Mouse (Mus musculus): ENCODE measurements around the gene Gstcd.

Gene Gstcd

DNA sequence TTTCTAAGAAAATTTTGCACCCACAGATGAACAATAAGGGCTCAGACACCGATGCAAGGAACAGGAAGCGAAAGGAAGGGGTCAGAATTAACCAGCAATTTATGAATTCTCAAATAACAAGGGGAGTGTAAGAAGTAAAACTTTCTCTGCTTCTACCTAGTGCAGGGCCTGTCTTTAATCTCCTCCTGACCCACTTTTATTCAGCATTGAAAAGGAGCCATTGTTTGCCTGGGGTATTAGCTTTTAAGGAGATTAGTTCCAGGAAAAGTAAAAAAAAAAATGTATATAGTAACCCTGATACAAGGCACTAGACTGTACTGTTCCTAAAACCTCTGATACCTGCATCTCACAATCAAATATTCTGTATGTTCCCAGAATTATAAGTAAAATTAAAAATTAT lies 64.9 kb downstream of the Gstcd start:
- DNase-seq (ENCODE audit: low read depth) = no peak

DNA sequence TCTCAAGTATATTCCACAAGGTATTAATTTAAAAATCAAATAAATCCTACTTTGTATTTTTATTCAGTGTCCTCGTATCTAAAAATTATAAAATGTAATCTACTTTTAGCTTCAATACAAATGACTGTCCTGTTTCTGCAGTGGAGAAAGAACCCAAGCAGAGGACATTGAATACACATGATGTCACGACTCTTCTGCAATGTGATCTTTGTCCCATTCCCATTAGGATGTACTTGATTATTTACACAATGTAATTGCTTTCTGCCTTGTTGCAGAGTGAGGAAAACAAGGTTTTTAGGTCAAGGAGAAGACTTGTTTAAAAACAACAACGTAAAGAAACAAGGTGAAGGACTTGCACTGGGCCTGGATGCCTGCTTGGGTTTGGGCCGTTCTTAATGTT lies 84.6 kb downstream of the Gstcd start:
- DNase-seq (ENCODE audit: low read depth) = no peak

DNA sequence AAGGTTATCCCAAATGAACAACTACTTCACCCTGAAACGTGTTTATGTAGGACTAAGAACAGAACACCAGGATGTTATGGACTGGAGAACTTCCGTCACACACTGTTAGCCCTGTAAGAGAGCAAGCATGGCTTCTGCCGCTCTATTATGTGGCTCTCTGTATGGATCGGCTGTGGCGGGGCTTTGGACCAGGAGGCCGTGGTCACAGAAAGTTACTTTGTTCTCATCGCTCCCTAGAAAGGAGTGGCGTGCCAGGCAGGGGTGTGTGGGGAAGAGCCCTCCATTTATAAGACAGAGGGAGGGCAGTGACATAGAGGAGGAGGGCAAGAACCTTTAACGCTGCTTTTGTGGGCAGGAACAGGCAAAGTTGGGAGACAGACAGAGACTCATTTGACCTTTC lies 95.5 kb downstream of the Gstcd start:
- DNase-seq (ENCODE audit: low read depth) = no peak

DNA sequence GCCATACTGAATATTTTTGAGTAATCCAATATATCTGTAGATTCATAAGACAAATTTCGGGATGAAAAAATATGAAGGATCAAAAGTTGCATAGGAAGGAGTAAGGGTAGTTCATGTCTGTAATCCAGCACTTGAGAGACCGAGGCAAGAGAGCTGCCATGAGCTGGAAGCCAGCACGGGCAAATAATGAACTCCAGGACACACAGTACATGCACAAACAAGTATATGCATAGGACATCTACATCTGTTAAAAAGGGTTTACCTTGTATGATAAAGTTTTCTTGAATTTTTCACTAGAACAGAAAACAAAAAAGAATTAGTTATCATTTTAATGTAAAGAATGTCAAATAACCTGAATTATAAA lies 95.9 kb downstream of the Gstcd start:
- DNase-seq (ENCODE audit: low read depth) = no peak

DNA sequence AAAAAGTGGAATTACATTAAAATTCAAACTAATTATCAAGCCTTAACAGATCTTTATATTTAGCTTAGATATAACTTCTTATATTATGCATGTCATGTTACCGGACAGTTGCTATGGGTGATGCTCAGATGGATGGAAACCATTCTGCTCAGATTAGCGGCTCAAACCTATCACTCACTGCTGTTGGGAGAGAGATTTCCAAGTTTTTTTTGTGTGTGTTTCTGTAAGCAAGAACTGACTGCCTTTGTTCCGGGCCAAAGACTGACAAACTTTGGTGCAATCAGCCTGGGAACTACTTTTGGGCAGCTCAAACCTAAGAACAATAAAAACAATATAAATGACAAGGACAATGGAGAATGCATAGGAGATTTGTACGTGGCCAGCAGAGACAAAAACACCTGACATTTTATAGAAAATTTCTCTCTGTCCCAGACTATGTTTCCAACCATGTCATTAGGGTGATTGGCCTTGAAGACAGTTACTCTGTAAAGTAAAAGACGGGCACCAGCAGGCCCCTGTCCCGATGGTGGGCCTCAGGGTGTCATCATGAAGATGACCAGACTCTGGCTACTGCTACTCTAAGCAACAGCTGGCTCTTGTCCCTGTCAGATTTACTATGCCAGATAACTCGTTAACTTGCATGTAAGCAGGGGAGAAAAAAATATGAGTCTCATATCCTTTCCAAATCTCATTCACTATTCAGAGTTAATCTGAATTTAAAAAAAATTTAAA lies 96.5 kb downstream of the Gstcd start:
- DNase-seq (ENCODE audit: low read depth) = no peak

DNA sequence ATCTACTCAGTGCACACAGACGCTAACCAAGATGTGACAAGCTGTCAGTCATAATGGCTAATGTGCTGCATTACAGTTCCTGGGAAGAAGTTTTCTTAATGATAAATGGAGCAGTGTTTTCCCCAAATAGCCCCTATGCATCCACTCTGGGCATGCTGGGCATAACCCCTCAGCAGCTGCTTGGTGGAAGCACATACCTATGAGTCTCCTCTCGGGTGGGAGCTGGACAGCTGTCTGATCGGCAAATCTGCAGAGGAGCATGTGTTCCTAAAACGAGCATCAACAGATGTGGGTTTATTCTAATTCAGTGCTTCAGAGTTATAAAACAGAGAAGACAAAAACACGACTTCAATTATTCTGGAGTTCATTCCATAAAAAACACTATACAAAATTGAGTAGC lies 105.6 kb downstream of the Gstcd start:
- DNase-seq (ENCODE audit: low read depth) = no peak

DNA sequence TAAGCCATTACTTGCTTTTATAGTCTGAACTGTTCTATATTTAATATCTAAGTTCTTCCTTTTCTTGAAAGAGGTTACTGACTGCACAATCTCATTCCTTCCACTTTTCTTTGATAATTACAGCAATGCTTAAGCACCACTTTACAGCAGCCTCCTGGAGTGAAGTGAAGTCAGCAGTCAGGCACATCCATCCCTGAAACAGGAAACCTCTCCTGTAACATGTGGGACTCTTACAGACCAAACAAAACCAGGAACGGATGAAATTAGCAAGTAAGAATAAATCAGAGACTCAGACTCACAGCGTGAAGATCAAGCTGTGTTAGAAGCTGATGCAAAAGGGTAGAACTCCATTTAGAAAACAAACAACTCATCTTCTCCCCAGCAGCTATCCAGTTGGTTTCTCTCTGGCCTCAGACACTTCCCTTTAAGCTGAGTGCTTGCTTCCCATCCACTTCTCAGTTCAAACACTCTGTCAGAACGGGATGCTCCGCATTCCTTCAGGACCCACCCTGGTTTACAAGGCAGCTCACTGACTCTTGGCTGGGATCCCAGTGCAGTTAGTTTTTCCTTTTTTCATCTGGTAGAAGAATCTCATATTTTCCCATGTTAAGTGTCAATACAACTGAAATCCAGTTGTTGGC lies 107.9 kb downstream of the Gstcd start:
- DNase-seq (ENCODE audit: low read depth) = no peak

DNA sequence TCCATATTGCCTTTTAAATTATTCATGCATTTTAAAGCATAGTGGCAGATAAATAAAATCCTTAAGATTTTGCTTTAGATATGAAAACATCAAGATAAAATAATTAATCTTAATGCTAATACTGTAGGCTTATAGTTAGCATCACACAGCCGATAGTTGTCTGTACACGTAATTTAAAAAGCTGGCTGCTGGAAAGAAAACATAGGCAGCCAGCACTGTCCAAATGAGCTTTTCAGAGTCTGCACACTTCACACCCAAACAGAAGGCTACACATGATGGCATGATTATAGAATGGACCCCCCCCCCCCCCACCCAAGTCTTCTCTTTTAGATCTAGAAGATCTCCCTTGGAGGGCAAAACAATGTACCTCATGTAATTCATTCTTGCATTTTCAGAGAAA lies 109.9 kb downstream of the Gstcd start:
- no peak for DNase-seq (ENCODE audit: low read depth)

DNA sequence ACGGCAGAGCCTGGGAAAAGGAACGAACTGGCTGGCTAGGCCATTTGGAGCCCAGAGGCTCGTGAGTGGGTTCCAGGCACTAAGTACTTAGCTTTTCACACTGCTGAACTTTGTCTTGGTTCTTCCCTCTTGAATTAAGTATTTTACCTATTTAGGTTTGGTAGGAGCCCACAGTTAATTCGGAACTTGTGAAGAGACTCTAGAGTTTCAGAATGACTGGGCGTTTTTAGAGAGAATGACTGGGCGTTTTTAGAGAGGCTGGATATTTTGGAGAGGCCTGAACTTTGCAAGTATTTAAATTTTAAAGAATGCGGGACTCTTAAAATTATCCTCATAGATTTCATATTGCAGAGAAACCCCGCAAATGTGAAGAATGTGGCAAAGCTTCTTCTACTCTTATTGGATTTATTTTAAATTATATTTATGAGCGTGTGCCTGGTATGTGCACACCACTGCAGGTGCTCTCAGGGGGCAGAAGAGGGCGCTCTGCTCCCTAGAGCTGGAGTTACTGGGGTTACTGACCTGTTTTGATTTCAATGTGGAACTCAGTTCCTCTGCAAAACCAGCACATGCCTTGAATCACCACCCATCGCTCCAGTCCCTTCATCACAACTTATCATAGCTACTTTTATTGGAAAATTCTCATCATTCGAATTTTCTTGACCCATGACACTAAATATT lies 111.9 kb downstream of the Gstcd start:
- DNase-seq (ENCODE audit: low read depth) = peak; percentile 4

DNA sequence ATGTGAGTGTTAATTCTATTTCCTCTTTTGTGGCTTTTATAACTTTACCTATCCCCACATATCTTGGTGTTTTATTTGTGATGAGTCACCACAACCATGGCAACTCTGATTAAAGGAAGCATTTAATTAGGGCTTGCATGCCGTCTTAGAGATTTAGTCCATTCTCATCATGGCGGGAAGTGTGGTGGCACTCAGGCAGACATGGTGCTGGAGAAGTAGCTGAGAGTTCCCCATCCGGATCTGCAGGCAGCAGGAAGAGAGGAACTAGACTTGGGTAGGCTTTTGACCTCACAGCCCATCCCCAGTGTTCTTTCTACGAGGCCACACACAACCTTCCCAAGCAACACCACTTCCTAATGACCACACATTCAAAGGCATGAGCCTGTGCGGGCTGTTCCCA lies 125.6 kb downstream of the Gstcd start:
- no peak for DNase-seq (ENCODE audit: low read depth)

DNA sequence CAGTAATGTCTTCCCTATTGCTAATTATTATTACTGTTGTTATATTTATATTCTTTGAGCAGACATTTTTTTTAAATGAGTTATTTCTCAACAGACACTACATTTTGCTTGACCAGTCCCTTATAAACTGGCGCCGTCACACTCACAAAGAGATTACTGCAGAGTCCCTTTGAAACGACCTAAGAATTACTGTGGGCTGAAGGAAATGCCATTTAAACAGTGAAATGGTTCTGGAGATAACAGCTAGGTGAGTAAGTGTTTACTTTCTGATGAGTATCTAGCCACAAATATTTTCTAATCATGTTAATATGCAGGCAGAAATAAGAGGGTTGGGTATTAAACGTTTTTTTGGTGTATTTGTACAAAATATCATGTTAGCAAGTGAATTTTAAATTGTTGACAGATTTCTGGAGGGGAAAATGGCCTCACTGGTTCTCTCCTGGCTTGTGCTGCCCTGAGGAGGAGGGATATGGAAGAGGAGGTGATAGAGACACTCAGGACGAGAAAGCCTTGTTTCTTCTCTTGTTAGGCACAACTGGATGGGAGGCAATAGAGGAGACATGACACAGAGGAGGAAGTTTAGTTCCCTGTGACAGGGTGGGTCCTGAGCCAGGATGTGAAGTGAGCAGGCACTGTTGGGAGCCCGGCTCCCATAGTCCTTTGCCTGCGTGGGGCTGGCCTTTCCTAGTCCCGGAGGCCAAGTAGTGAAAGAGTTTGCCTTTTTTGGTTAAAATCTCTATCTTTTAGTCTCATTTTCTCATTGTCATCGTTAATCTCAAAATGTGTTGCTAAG lies 126.9 kb downstream of the Gstcd start:
- no peak for DNase-seq (ENCODE audit: low read depth)

DNA sequence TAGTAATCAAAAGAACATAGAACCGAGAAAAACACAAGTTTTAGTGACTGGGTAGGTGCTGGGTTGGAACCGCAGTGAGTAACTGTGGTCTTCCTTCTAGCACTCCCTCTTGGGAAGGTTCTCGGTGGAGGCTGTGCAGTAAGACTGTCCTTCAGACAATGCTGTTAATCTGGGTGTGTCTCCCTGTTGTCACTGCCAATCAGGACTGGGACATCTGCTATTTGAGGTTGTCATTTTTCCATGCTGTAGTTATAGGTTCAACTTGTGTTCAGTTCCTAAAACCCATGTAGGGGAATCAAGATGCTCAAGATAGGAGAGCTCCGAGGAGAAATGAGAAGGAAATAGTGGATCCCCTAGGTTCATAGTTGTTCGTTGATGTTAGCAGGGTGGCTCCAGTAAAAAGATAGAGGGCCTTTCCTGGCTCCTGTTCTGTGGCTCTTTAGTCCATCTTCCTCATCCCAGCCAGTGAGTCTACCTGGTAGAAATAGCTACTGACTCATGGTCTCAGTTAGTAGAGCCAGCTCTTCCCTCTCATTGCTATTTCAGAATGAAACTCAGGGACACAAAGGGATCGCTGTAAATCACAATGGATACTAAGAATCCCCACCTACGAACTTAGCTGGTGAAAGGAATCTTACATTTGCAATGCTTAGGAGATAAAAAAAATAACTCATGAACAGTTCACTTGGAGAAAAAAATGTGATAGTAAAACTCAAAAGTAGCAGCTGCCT lies 129.0 kb downstream of the Gstcd start:
- DNase-seq (ENCODE audit: low read depth) = no peak

DNA sequence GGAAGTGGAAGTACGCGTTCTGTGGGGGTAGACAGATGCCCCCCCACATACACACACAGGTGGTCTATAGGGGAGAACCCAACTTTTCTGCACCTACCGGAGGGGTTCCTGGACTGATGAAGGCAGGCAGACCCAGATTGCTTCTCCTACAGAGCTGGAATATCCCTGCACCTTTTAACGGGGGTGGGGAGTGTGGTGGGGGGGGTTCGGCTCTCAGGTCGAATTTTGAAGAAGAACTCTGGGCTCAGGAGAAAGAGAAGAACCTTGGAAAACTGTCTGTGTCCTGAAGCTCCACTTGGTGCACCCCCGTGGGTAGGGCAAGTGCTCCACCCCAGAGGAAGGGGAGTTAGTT lies 141.3 kb downstream of the Gstcd start:
- DNase-seq (ENCODE audit: low read depth) = no peak

DNA sequence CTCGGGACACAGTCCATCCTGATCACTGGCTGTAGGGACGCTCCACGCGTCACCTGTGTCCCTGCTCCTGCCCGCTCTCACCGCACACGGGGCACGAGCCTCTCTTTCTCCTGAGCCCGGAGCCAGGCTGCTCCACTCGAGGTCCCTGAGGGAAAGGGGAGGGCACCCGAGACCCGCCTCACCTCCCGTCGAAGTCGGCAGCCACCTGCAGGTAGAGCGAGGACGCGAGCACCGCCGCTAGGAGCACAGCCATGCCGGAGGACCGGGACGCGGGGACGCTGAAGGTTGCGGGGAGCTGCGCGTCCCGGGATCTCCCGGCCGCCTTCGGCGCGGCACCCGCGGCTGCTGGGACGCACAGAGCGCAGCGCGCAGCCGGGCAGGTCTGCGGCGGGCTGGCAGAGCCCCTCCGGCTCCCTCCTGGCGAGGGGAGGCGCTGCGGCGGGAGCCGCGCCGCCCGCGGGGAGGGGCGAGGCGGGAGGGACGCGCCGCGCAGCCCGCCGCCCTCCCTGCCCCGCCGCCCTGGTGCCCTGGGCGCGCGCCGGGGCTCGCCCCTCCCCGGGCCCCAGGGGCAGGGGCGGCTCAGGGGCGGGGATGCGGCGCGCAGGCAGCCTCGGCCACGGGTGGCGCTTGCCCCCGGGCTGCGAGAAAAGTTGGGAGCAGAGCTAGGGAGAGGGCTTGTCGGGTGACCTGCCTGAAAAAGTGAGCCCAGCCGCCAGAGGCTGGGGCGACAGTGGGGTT lies 141.9 kb downstream of the Gstcd start, which contains the start of gene Npnt:
TSS of gene Npnt (minus strand) at position 501 of the 738 bp plus-strand sequence.
- peak; percentile 29 for DNase-seq (ENCODE audit: low read depth)

DNA sequence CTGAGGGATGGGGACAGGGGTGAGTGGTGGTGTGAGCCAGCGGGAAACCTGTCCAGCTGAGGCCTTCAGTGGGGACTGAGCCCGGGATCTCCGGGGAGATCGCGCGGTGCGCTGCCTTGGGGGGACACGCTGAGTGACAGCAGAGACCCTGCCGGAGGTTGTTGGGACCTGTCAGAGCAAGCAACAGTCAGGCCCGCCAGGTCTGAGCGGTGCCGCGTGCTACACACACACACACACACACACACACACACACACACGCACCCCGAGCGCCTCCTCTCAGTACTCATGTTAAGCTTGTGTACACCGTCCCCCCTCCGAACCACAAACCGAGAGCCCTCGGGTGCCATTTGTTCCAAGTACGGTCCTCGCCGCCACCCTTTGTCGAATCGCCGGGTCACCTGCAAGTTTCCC lies 142.4 kb downstream of the Gstcd start:
- peak; percentile 19 for DNase-seq (ENCODE audit: low read depth)

DNA sequence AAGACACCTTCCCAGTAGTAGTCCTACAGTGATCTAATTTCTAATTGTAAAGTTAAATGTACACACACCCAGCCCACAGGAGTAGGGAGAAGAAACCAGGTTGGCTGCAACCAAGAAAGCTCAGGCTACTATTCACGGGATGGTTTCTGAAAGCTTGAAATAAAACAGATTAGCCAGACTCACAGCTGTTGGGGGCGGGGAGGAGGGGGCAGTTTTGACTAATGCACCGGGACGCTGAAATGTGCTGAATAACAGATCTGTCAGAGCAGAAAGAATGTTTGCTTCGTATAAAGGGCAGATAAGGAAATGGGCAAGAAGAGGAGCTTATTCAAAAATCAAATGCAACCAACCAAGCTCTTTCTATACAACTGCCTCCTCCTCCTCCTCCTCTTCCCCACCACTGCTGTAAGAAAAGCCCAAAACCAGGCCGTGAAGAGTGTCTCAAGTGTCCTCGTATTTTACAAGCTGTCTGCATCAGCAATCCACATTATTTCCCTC lies 143.5 kb downstream of the Gstcd start:
- DNase-seq (ENCODE audit: low read depth) = no peak

DNA sequence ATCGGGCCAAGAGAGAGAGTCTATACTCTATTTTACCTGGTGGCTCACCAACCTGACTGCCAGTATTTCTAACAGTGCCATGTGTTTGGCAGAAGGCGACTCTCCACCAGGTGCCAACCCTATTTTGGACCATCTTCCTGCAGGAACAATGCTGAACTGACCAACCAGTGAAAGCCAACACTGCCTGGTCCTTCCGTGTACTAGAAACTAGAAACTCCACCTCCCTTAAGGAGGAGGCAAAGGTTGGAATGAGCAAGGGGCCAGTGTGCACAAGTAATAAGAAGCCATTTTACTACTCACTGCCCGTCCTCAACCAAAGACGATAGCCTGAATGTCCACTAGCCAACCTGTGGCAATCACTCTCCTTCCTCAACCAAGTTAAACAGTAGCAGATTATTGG lies 145.7 kb downstream of the Gstcd start:
- no peak for DNase-seq (ENCODE audit: low read depth)

DNA sequence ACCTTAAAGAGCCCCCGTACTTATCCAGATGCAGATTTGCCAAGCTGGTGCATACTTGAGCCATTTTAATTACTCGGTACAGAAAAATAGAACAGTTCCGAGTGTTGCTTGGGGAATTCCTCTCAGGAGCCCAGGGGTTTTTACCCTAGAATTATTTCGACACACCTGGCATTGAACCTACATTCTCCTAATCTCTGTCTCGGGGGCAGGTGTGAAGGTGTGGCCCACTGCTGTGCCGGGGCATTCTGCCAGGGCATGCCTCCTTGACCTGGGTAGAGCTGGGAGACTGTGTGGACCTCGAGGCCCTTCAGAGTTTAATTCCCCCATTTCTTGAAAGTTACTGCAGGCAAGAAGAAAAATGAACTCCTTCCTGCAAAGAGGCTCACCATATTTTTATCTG lies 146.2 kb downstream of the Gstcd start:
- no peak for DNase-seq (ENCODE audit: low read depth)

DNA sequence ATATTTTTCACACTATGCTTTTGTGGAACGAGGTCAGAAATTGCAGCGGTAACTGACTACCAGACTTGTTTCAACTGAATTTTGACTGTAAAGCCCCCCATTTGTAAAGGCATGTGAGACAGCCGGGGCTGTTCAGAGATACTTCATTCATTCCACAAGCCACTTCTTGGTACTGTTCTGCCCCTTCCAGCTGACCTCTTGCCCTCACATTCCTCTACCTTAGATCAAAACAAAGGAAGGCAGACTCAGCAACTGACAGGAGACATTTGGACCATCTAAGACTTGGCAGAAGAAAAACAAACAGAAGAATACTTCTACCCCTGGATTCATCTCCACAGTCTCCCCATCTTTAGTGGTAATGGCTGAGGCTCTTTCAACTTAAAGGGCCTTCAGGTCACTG lies 147.2 kb downstream of the Gstcd start:
- no peak for DNase-seq (ENCODE audit: low read depth)

DNA sequence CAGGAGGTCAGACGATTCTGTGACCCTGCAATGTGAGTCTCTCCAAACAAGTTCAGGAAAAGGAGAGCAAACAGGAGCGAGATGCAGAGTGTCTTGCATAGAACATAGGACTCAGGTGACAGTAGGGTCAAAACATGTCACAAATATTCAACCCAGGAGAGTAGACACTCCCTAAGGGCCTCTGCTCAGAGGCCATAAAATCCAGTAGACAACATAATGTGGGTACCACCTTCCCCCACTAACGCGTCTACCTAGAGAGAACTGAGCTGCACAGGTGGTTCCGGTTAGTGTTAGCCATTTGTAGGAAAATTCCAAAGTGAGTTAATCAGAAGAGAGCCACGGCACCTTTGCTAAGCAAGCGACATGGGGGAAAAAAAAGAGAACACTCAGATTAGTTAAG lies 147.6 kb downstream of the Gstcd start:
- DNase-seq (ENCODE audit: low read depth) = no peak

DNA sequence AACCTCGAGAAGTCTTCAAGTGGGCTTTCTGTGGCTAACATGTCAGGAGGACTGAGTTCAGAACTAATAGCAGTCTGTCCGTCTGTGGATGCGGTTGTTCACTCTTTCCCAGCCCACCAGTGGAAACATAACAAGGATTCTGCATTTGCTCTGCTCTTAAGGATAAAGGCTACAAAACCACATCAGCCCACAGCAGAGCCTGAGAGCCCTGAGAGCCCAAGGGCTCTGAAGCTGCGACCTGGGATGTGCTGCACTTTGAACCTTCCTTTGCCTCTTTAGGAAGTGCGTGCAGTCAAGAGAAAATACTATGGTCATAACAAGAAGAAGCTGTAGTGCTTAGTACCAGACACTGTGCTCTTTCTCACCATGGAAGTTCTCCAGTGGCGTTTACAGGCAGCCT lies 149.1 kb downstream of the Gstcd start:
- no peak for DNase-seq (ENCODE audit: low read depth)
